Mouse (Mus musculus) MEL (cell line): ENCODE results near the gene Dapk1. TPM values are rescaled to one million over a fixed set of nuclear protein-coding genes. Genes with fewer than 3 reads are reported as not detected.

Source experiments
- DNase-seq: peaks from one replicate; pipeline ENCODE4 v3.0.0; 2011; ENCODE audit warnings: low read depth, low spot score
- H3K27ac ChIP-seq: 2 replicates; pipeline ENCODE4 v1.5.1; 2012; ENCODE audit warnings: low read depth, mild to moderate bottlenecking, control low read depth, low read length, moderate library complexity; ENCODE audit not compliant: control insufficient read depth
- H3K27me3 ChIP-seq, 2 experiments: fragments of 150-350 bp in 1 of 2; sonication (generic) in 1 of 2; 2 replicates each; pipeline ENCODE4 v1.6.1; 2012; ENCODE audit warnings: low read length in 2 of 2, mild to moderate bottlenecking in 2 of 2, improper control_type of control experiment in 1 of 2, moderate library complexity in 1 of 2; ENCODE audit not compliant: insufficient read depth in 2 of 2, control insufficient read depth in 1 of 2
- H3K36me3 ChIP-seq, 2 experiments: 2 replicates each; pipeline ENCODE4 v1.6.1; 2012 to 2014; ENCODE audit warnings: low read length in 2 of 2, improper control_type of control experiment in 1 of 2, inconsistent platforms in 1 of 2, mild to moderate bottlenecking in 1 of 2; ENCODE audit not compliant: insufficient read depth in 2 of 2, control insufficient read depth in 1 of 2
- H3K4me1 ChIP-seq, 2 experiments: fragments of 150-350 bp in 1 of 2; sonication (generic) in 1 of 2; 2 replicates each; pipeline ENCODE4 v1.6.1; 2012; ENCODE audit warnings: low read length in 2 of 2, improper control_type of control experiment in 1 of 2, mild to moderate bottlenecking in 1 of 2; ENCODE audit not compliant: insufficient read depth in 2 of 2, control insufficient read depth in 1 of 2
- H3K4me3 ChIP-seq, 2 experiments: fragments of 150-350 bp in 1 of 2; sonication (generic) in 1 of 2; 2 replicates each; pipeline ENCODE4 v1.5.1; 2012; ENCODE audit warnings: low read depth in 2 of 2, low read length in 2 of 2, mild to moderate bottlenecking in 2 of 2, moderate library complexity in 2 of 2, control low read depth in 1 of 2, improper control_type of control experiment in 1 of 2; ENCODE audit not compliant: control insufficient read depth in 1 of 2, insufficient read depth in 1 of 2
- H3K79me2 ChIP-seq: 2 replicates; pipeline ENCODE4 v1.6.1; 2012; ENCODE audit warnings: mild to moderate bottlenecking, low read length, moderate library complexity; ENCODE audit not compliant: control insufficient read depth, poor library complexity, insufficient read depth
- H3K9ac ChIP-seq: 2 replicates; pipeline ENCODE4 v1.6.1; 2012; ENCODE audit warnings: low read depth, mild to moderate bottlenecking, control low read depth, low read length, moderate library complexity; ENCODE audit not compliant: control insufficient read depth, poor library complexity, severe bottlenecking
- H3K9me3 ChIP-seq: fragments of 150-350 bp; sonication (generic); replicated peaks from 2 replicates; pipeline ENCODE4 v1.6.1; 2012; ENCODE audit warnings: mild to moderate bottlenecking, low read length, improper control_type of control experiment, moderate library complexity; ENCODE audit not compliant: insufficient read depth
- BHLHE40 ChIP-seq: IDR thresholded peaks from 2 replicates; pipeline ENCODE4 v1.6.1; 2012; ENCODE audit warnings: low read depth, mild to moderate bottlenecking, inconsistent platforms, low read length, improper control_type of control experiment, borderline replicate concordance
- CHD2 ChIP-seq: IDR thresholded peaks from 2 replicates; pipeline ENCODE4 v1.6.1; 2011; ENCODE audit warnings: low read length, improper control_type of control experiment
- E2F4 ChIP-seq: IDR thresholded peaks from 2 replicates; pipeline ENCODE4 v1.6.1; 2011; ENCODE audit warnings: low read depth, low read length, improper control_type of control experiment, borderline replicate concordance
- EP300 ChIP-seq, 2 experiments: IDR thresholded peaks; 2 replicates each; pipeline ENCODE4 v1.6.1; 2011; ENCODE audit warnings: improper control_type of control experiment in 2 of 2, low read length in 2 of 2, low read depth in 1 of 2, mild to moderate bottlenecking in 1 of 2
- ETS1 ChIP-seq: IDR thresholded peaks from 2 replicates; pipeline ENCODE4 v1.6.1; 2012; ENCODE audit warnings: low read depth, mild to moderate bottlenecking, inconsistent platforms, low read length, improper control_type of control experiment, moderate library complexity
- GATA1 ChIP-seq: IDR thresholded peaks from 2 replicates; pipeline ENCODE4 v1.6.1; 2011; ENCODE audit warnings: low read depth, low read length, improper control_type of control experiment
- JUND ChIP-seq: IDR thresholded peaks from 2 replicates; pipeline ENCODE4 v1.6.1; 2011; ENCODE audit warnings: low read depth, mild to moderate bottlenecking, improper control_type of control experiment, low read length
- MAX ChIP-seq: IDR thresholded peaks from 2 replicates; pipeline ENCODE4 v1.6.1; 2011; ENCODE audit warnings: low read length, improper control_type of control experiment
- MEF2A ChIP-seq: IDR thresholded peaks from 2 replicates; pipeline ENCODE4 v1.6.1; 2014; ENCODE audit warnings: low read depth, mild to moderate bottlenecking, inconsistent platforms, low read length, improper control_type of control experiment; ENCODE audit not compliant: poor library complexity, insufficient replicate concordance, severe bottlenecking; ENCODE audit errors: extremely low read depth
- MYB ChIP-seq: IDR thresholded peaks from 2 replicates; pipeline ENCODE4 v1.6.1; 2011; ENCODE audit warnings: mild to moderate bottlenecking, low read depth, low read length, improper control_type of control experiment
- POLR2A ChIP-seq, 2 experiments: IDR thresholded peaks; 2 replicates each; pipeline ENCODE4 v1.6.1; 2011 to 2012; ENCODE audit warnings: low read length in 2 of 2, mild to moderate bottlenecking in 2 of 2, control low read depth in 1 of 2, improper control_type of control experiment in 1 of 2, low read depth in 1 of 2, moderate library complexity in 1 of 2; ENCODE audit not compliant: control insufficient read depth in 1 of 2, insufficient read depth in 1 of 2, poor library complexity in 1 of 2
- POLR2AphosphoS2 ChIP-seq: IDR thresholded peaks from 2 replicates; pipeline ENCODE4 v1.6.1; 2011; ENCODE audit warnings: low read length, improper control_type of control experiment
- POLR2AphosphoS5 ChIP-seq: IDR thresholded peaks from 2 replicates; pipeline ENCODE4 v1.6.1; 2012; ENCODE audit warnings: low read depth, borderline replicate concordance, mild to moderate bottlenecking, inconsistent platforms, low read length, moderate library complexity, mixed read lengths
- RCOR1 ChIP-seq: IDR thresholded peaks from 2 replicates; pipeline ENCODE4 v1.6.1; 2012; ENCODE audit warnings: low read depth, mild to moderate bottlenecking, inconsistent platforms, low read length, improper control_type of control experiment
- SIN3A ChIP-seq: IDR thresholded peaks from 2 replicates; pipeline ENCODE4 v1.6.1; 2012; ENCODE audit warnings: low read length, improper control_type of control experiment, inconsistent platforms
- SMC3 ChIP-seq: IDR thresholded peaks from 2 replicates; pipeline ENCODE4 v1.6.1; 2011; ENCODE audit warnings: low read depth, low read length, improper control_type of control experiment
- TAL1 ChIP-seq: IDR thresholded peaks from 2 replicates; pipeline ENCODE4 v1.6.1; 2012; ENCODE audit warnings: mild to moderate bottlenecking, inconsistent platforms, low read length, moderate library complexity, mixed read lengths
- TBP ChIP-seq: IDR thresholded peaks from 2 replicates; pipeline ENCODE4 v1.8.0; 2011; ENCODE audit warnings: low read depth, low read length, improper control_type of control experiment
- ZMIZ1 ChIP-seq: IDR thresholded peaks from 2 replicates; pipeline ENCODE4 v1.6.1; 2012; ENCODE audit warnings: low read depth, mild to moderate bottlenecking, inconsistent platforms, low read length, improper control_type of control experiment, moderate library complexity
- ZNF384 ChIP-seq: IDR thresholded peaks from 2 replicates; pipeline ENCODE4 v1.6.1; 2012; ENCODE audit warnings: low read depth, mild to moderate bottlenecking, inconsistent platforms, low read length, improper control_type of control experiment
- polyA plus RNA-seq, 2 experiments: library from polyadenylated mRNA; stranded (reverse) in 1 of 2; unstranded in 1 of 2; fragments of >175 nt in 1 of 2; fragments of >200 nt in 1 of 2; gene quantifications; 2 replicates each; pipeline versions ENCODE4 v1.2.1 to v1.2.4; 2012; ENCODE audit warnings: low replicate concordance in 2 of 2, low read depth in 1 of 2; ENCODE audit not compliant: insufficient read length in 2 of 2, insufficient read depth in 1 of 2, missing spikeins in 1 of 2
- total RNA-seq: library from RNA; depleted of rRNA; stranded (reverse); fragments of 300-350 nt; gene quantifications from 2 replicates; pipeline ENCODE4 v1.2.3, GENCODE M21; 2012

Gene Dapk1
- total and polyA plus RNA-seq, 3 experiments = 5.1 to 8.2 TPM; not detected in 1

DNA sequence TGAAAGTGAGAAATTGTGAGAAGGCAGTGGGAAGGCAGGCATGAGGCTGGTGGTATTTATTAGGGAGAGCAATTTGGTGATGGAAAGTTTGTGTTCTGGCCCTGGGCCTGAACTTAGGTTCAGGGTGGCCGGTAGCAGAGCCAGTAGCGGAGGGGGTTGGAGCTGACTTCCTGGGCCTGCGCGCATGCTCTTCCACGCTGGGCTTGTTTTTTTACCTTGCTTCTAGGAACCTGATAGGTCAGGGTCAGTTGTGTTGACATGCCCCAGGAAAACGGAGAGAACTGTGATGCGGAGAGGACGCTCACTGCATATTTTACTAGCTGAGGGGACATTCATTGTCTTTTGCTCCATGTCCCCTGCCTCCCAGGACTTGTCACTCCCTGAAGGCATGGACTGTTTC is 5.7 kb downstream of the Dapk1 start:
- no peak overlapping the region for H3K4me3 ChIP-seq
- no peak overlapping the region for H3K27ac ChIP-seq
- H3K9ac ChIP-seq = no peak overlapping the region
- TF ChIP-seq CHD2 (no peak), GATA1 (no peak), ZNF384 (no peak), E2F4 (no peak), MAX (no peak), POLR2AphosphoS2 (no peak), BHLHE40 (no peak), JUND (no peak), POLR2A (IDR thresholded peaks at IDR 0.05; ENCODE audit: control insufficient read depth in 1 of 2, insufficient read depth in 1 of 2, low read depth in 1 of 2, low read length in 2 of 2, poor library complexity in 1 of 2) (no peak), SMC3 (no peak)
- TF ChIP-seq, all 39 proteins: peak for 0
- Histone ChIP-seq H3K79me2 (no peaks in the 10 kb centered on the region), H3K27me3 (no peaks in the 10 kb centered on the region), H3K36me3 (peaks cover 0 to 9% of the 10 kb centered on the region in 2 experiments; a peak in 2 of 4 replicates), H3K9me3 (no peaks in the 10 kb centered on the region), H3K4me1 (peaks cover 0 to 10% of the 10 kb centered on the region in 2 experiments; a peak in 2 of 4 replicates)
- no peak for DNase-seq

DNA sequence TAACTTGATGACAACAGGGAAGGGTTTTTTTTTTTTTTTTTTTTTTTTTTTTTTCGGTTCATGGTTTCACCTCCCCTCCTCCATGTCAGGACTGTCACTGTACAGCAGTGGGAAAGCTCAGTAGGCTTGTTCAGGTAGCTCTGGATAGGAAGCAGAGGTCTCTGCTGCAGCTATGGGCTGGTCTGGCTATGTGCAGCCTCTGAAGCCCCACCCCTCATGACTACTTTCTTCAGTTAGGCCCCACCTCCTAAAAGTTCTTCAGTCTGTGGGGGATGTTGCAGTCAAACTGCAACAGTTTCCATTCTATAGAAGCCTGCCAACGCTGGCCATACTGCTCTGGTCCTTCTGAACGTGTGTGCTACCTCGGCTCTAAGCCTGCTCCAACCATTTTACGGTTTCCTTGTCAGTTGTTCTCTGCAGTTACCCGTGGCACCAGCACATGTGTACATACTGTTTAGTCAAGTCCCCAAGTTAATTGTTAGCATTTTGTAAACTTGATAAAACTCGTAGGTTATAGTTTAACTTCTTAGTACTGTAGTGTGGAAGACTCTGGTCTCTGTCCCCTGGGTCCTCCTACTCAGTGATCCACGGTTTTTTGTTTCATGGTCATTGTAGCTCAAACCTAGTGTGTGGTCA is 6.8 kb downstream of the Dapk1 start:
- TF ChIP-seq ZNF384 (peak; percentile 33), MEF2A (no peak), EP300 (IDR thresholded peaks at IDR 0.05; ENCODE audit: low read depth in 1 of 2, low read length in 2 of 2) (no peak), TAL1 (no peak), MYB (no peak), SIN3A (no peak)
- no peak overlapping the region for H3K9ac ChIP-seq
- H3K79me2 ChIP-seq = no peaks in the 10 kb centered on the region
- no peaks in the 10 kb centered on the region for H3K27me3 ChIP-seq
- no peak overlapping the region for H3K27ac ChIP-seq
- H3K9me3 ChIP-seq = no peaks in the 10 kb centered on the region
- no peak for DNase-seq
- H3K4me3 ChIP-seq = no peak overlapping the region
- H3K4me1 ChIP-seq = peaks cover 0 to 10% of the 10 kb centered on the region in 2 experiments; a peak in 2 of 4 replicates
- H3K36me3 ChIP-seq = peaks cover 0 to 9% of the 10 kb centered on the region in 2 experiments; a peak in 2 of 4 replicates

DNA sequence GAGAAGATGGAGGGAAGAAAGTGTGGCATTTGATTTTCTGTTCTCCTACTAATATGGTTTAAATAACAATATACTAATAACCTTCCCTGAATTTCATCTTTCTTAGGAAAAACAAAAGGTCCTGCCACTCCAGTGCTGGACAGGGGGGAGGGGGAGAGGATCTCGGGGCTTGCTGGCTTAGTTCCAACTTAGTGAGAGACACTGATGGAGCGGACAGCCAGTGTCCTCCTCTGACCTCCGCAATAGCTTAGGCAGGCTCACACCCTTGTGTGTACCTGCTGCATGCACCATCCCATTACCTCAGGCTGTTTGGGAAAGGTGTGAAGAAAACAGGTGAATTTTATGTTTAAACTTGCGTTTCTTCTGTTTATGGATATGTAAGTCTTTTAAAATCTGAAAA is 7.5 kb downstream of the Dapk1 start:
- DNase-seq = no peak
- no peak overlapping the region for H3K9ac ChIP-seq
- H3K79me2 ChIP-seq = no peaks in the 10 kb centered on the region
- H3K27me3 ChIP-seq = no peaks in the 10 kb centered on the region
- no peaks in the 10 kb centered on the region for H3K9me3 ChIP-seq
- no peak overlapping the region for H3K27ac ChIP-seq
- no peak overlapping the region for H3K4me3 ChIP-seq
- H3K36me3 ChIP-seq = peaks cover 0 to 9% of the 10 kb centered on the region in 2 experiments; a peak in 2 of 4 replicates
- peaks cover 0 to 10% of the 10 kb centered on the region in 2 experiments; a peak in 2 of 4 replicates for H3K4me1 ChIP-seq
- no peak for TF ChIP-seq ETS1
- no peak for TF ChIP-seq CHD2
- TF ChIP-seq POLR2AphosphoS5 = no peak
- no peak for TF ChIP-seq ZMIZ1
- no peak for TF ChIP-seq POLR2A (IDR thresholded peaks at IDR 0.05; ENCODE audit: control insufficient read depth in 1 of 2, insufficient read depth in 1 of 2, low read depth in 1 of 2, low read length in 2 of 2, poor library complexity in 1 of 2)
- TF ChIP-seq RCOR1 = no peak
- no peak for TF ChIP-seq TBP
- TF ChIP-seq POLR2AphosphoS2 = no peak
